Mouse (Mus musculus): ENCODE results near the gene Rin3.

- TF ChIP-seq CTCF (IDR thresholded peaks at IDR 0.05; ENCODE audit: control insufficient read depth, insufficient read depth, low read length) (no peak), POLR2A (IDR thresholded peaks at IDR 0.05; ENCODE audit: borderline replicate concordance, control insufficient read depth, low read depth, low read length) (no peak)
Observed at GRCm38 (mm10) chr12:102391109-102391508, 108.3 kb downstream of the Rin3 start.
